Mouse (Mus musculus): ENCODE measurements around the gene Ugt1a10. TPM values are rescaled to one million over a fixed set of nuclear protein-coding genes. Genes with fewer than 3 reads are reported as not detected.

Gene Ugt1a10
- total and polyA plus RNA-seq, 2 experiments from 2014 or later = not detected

DNA sequence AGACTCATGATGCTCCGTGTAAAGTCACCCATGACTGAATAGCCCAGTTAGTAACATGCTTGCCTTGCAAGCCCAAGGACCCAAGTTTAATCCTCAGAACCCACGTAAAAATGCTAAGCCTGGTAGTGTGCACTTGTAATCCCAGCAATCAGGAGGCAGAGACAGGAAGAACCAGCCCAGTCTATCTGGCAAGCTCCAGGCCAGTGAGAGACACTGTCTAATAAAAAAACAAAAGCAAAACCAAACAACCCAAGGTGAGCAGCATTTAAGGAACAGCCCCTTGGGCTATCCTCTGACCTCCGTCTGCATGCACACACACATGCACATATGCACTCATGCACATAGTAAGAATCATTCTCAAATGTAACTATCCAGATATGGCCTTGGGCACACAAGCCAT, 174.4 kb downstream of the Ugt1a10 start:
- Histone ChIP-seq H3K4me1 (ENCODE audit: insufficient read depth, low read length) (no peaks in the 10 kb centered on the region), H3K4me2 (ENCODE audit: low read depth, low read length, poor library complexity, severe bottlenecking) (no peak overlapping the region), H3K4me3 (ENCODE audit: low read depth, low read length) (no peak overlapping the region), H3K27me3 (ENCODE audit: insufficient read depth, low read length) (no peaks in the 10 kb centered on the region), H3K36me3 (ENCODE audit: insufficient read depth, low read length) (no peaks in the 10 kb centered on the region), H3K9me3 (ENCODE audit: low read length) (peaks cover 94% of the 10 kb centered on the region), H3K9ac (replicated peaks; ENCODE audit: low read length, poor library complexity, severe bottlenecking) (no peak overlapping the region), H3K27ac (ENCODE audit: low read depth, low read length) (no peak overlapping the region)
- 75% methylated on average over 3 of the region's 3 CpGs for WGBS
- no peak for TF ChIP-seq CTCF (IDR thresholded peaks at IDR 0.05)
- ATAC-seq (ENCODE audit: low FRiP score) (no peak), DNase-seq (ENCODE audit: low spot score) (no peak)

DNA sequence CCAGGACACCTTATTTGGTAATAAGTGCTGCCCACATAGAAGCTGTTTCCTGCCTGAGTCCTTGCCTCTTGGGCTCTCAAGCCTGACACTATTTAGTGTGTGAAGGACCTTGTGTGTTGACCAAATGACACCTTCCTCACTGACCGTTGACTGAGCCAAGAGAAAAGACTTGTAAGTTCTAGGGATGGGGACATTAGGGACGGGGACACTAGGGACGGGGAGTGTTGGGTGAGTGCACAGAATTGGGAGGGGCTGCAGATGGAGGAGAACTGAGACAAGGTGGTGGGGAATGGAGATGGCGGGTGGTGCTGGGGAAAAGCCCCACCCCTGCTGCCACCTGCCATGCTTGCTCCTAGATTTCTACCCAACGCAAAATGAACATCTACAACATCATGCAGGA, 174.8 kb downstream of the Ugt1a10 start:
- H3K27ac ChIP-seq (ENCODE audit: low read depth, low read length) = no peak overlapping the region
- H3K4me2 ChIP-seq (ENCODE audit: low read depth, low read length, poor library complexity, severe bottlenecking) = no peak overlapping the region
- 86% methylated on average over 5 of the region's 5 CpGs for WGBS
- no peak overlapping the region for H3K4me3 ChIP-seq (ENCODE audit: low read depth, low read length)
- ATAC-seq (ENCODE audit: low FRiP score) (no peak), DNase-seq (ENCODE audit: low spot score) (no peak)
- H3K9ac ChIP-seq (replicated peaks; ENCODE audit: low read length, poor library complexity, severe bottlenecking) = no peak overlapping the region
- H3K27me3 ChIP-seq (ENCODE audit: insufficient read depth, low read length) = no peaks in the 10 kb centered on the region
- no peaks in the 10 kb centered on the region for H3K4me1 ChIP-seq (ENCODE audit: insufficient read depth, low read length)
- TF ChIP-seq CTCF (IDR thresholded peaks at IDR 0.05) = no peak
- peaks cover 98% of the 10 kb centered on the region for H3K9me3 ChIP-seq (ENCODE audit: low read length)
- no peaks in the 10 kb centered on the region for H3K36me3 ChIP-seq (ENCODE audit: insufficient read depth, low read length)

DNA sequence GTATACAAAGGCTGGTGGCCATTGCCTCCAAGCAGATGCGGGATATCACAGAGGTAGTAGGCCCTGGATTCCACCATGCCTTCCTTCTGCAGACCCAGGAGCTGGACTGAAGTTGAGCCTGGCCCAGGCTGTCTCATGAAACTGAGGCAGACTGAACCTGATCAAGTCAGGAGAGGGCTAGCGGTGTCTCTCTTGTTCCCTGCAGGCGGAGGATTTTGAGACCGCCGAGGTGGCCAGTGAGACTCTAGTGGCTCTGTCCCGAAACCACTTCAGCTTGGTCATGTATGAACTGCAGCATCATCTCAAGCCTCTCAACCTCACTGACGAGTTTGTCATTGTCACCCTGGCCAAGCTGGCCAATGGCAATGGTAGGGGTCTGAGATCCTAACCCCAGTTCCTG, 175.2 kb downstream of the Ugt1a10 start:
- Histone ChIP-seq H3K4me2 (ENCODE audit: low read depth, low read length, poor library complexity, severe bottlenecking) (no peak overlapping the region), H3K9me3 (ENCODE audit: low read length) (peaks cover 100% of the 10 kb centered on the region), H3K27me3 (ENCODE audit: insufficient read depth, low read length) (no peaks in the 10 kb centered on the region), H3K4me3 (ENCODE audit: low read depth, low read length) (no peak overlapping the region), H3K9ac (replicated peaks; ENCODE audit: low read length, poor library complexity, severe bottlenecking) (no peak overlapping the region), H3K36me3 (ENCODE audit: insufficient read depth, low read length) (no peaks in the 10 kb centered on the region), H3K4me1 (ENCODE audit: insufficient read depth, low read length) (no peaks in the 10 kb centered on the region), H3K27ac (ENCODE audit: low read depth, low read length) (no peak overlapping the region)
- no peak for ATAC-seq (ENCODE audit: low FRiP score)
- 73% methylated on average over 7 of the region's 7 CpGs for WGBS
- no peak for TF ChIP-seq CTCF (IDR thresholded peaks at IDR 0.05)
- DNase-seq (ENCODE audit: low spot score) = no peak

DNA sequence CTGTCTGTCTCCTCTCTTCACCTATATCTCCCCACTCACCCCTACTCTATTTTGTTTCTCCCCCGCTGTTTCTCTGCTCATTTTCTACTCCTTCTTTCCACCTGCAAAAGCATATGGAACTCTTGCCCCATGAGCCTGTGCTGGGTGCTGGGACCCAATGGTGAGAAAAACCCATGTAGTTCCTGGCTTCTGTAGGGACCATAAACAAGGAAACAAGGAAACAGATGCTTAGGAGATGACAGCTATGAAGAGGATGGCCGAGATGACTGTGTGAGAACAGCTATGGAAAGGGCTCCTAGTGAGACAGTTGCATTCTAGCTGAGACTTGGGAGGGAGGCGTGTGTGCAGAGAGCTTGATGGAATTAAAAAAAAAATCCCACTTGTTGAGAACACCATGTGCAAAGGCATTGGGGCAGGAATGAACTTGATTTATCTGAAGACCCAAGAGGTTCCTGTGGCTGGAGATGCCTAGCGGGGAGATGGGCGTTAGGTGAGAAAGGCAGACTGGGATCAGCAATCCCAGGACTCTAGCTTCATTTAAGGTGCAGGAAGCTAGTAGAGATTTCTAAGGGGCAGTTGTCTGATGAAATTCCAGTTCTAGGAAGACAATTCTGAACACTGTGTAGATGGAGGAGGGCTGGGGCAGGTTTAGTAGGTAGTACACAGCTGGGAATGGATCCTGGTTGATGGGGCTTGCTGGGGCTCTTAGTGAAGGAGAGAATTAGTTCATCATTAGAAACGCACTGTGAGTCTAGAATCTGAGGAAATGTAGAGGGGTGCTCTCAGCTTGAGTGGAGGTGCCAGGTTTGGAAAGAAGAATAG, 176.0 kb downstream of the Ugt1a10 start:
- Histone ChIP-seq H3K4me2 (ENCODE audit: low read depth, low read length, poor library complexity, severe bottlenecking) (no peak overlapping the region), H3K9me3 (ENCODE audit: low read length) (peaks cover 100% of the 10 kb centered on the region), H3K4me1 (ENCODE audit: insufficient read depth, low read length) (no peaks in the 10 kb centered on the region), H3K9ac (replicated peaks; ENCODE audit: low read length, poor library complexity, severe bottlenecking) (no peak overlapping the region), H3K27me3 (ENCODE audit: insufficient read depth, low read length) (no peaks in the 10 kb centered on the region), H3K36me3 (ENCODE audit: insufficient read depth, low read length) (no peaks in the 10 kb centered on the region), H3K27ac (ENCODE audit: low read depth, low read length) (no peak overlapping the region), H3K4me3 (ENCODE audit: low read depth, low read length) (no peak overlapping the region)
- WGBS = 72% methylated on average over 6 of the region's 6 CpGs
- TF ChIP-seq CTCF (IDR thresholded peaks at IDR 0.05) = no peak
- ATAC-seq (ENCODE audit: low FRiP score) (no peak), DNase-seq (ENCODE audit: low spot score) (no peak)

DNA sequence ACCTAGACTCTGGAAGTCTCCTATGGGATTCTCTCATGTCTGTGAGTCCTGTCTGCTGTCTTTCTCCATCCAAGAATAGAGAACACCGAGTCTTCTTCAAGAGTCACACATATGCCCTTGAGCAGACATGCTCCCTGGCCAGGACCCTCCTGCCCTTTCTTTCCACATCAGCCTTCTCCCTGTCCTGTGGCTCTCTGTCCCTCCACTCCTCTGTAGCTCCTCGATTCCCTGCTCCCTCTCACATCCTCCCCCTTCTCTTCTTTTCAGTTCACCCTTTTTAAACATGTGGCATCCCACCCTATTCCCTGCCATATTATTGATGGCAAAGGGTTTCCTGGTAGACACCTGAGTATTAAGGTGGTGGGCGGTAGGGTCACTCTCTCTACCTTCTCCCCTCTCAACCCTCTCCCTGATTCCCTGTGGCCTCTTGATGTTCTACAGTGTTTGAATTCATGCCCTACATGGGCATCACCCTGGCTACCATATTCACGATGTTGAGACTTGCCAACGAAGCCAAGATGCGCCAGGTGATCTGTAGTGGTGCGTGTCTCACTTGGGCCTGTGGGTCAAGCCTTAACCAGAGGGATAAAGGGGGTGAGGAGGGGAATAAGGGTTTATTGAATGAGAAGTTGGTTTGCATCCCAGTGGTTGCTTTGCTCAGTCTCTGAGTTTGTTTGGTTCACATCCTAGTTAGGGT, 176.8 kb downstream of the Ugt1a10 start:
- Histone ChIP-seq H3K4me3 (ENCODE audit: low read depth, low read length) (no peak overlapping the region), H3K27me3 (ENCODE audit: insufficient read depth, low read length) (no peaks in the 10 kb centered on the region), H3K4me1 (ENCODE audit: insufficient read depth, low read length) (no peaks in the 10 kb centered on the region), H3K27ac (ENCODE audit: low read depth, low read length) (no peak overlapping the region), H3K9me3 (ENCODE audit: low read length) (peaks cover 98% of the 10 kb centered on the region), H3K4me2 (ENCODE audit: low read depth, low read length, poor library complexity, severe bottlenecking) (no peak overlapping the region), H3K36me3 (ENCODE audit: insufficient read depth, low read length) (no peaks in the 10 kb centered on the region), H3K9ac (replicated peaks; ENCODE audit: low read length, poor library complexity, severe bottlenecking) (no peak overlapping the region)
- DNase-seq (ENCODE audit: low spot score) (no peak), ATAC-seq (ENCODE audit: low FRiP score) (no peak)
- WGBS = 68% methylated on average over 7 of the region's 7 CpGs
- no peak for TF ChIP-seq CTCF (IDR thresholded peaks at IDR 0.05)
